Mouse (Mus musculus): ENCODE data around the gene Iqgap2. TPM values are rescaled to one million over a fixed set of nuclear protein-coding genes. Genes with fewer than 3 reads are reported as not detected.

Iqgap2 gene
- total RNA-seq, 2 experiments from 2014 or later = 10.2 to 11.5 TPM

- DNase-seq (ENCODE audit: low spot score in 2 of 2) = no peak
Measured at GRCm38 (mm10) chr13:95888170-95888569, 3.6 kb downstream of the Iqgap2 start.

- no peak for DNase-seq (ENCODE audit: low spot score in 2 of 2)
Measured at GRCm38 (mm10) chr13:95887375-95887774, 4.3 kb downstream of the Iqgap2 start.

- no peak for DNase-seq (ENCODE audit: low spot score in 2 of 2)
Measured at GRCm38 (mm10) chr13:95884455-95884854, 7.3 kb downstream of the Iqgap2 start.

GRCm38 (mm10) chr13:95882001-95882400, 9.7 kb downstream of the Iqgap2 start:
- no peak for DNase-seq (ENCODE audit: low spot score in 2 of 2)

- DNase-seq (ENCODE audit: low spot score in 2 of 2) = no peak
Measured at GRCm38 (mm10) chr13:95881427-95881826, 10.3 kb downstream of the Iqgap2 start.

GRCm38 (mm10) chr13:95880633-95881032, 11.1 kb downstream of the Iqgap2 start:
- DNase-seq (ENCODE audit: low spot score in 2 of 2) = no peak

GRCm38 (mm10) chr13:95871993-95872392, 19.7 kb downstream of the Iqgap2 start:
- no peak for DNase-seq (ENCODE audit: low spot score in 2 of 2)

GRCm38 (mm10) chr13:95870626-95871025, 21.1 kb downstream of the Iqgap2 start:
- no peak for DNase-seq (ENCODE audit: low spot score in 2 of 2)

- no peak for DNase-seq (ENCODE audit: low spot score in 2 of 2)
Measured at GRCm38 (mm10) chr13:95868896-95869540, 22.7 kb downstream of the Iqgap2 start.

GRCm38 (mm10) chr13:95862201-95862600, 29.5 kb downstream of the Iqgap2 start:
- no peak for DNase-seq (ENCODE audit: low spot score in 2 of 2)

GRCm38 (mm10) chr13:95859271-95859670, 32.5 kb downstream of the Iqgap2 start:
- DNase-seq (ENCODE audit: low spot score in 2 of 2) = no peak

GRCm38 (mm10) chr13:95858866-95859265, 32.9 kb downstream of the Iqgap2 start:
- DNase-seq (ENCODE audit: low spot score in 2 of 2) = no peak

- DNase-seq (ENCODE audit: low spot score in 2 of 2) = no peak
Measured at GRCm38 (mm10) chr13:95855537-95855936, 36.2 kb downstream of the Iqgap2 start.

- no peak for DNase-seq (ENCODE audit: low spot score in 2 of 2)
Measured at GRCm38 (mm10) chr13:95851611-95852010, 40.1 kb downstream of the Iqgap2 start.

GRCm38 (mm10) chr13:95850451-95850850, 41.3 kb downstream of the Iqgap2 start:
- DNase-seq (ENCODE audit: low spot score in 2 of 2) = no peak

GRCm38 (mm10) chr13:95849501-95850007, 42.2 kb downstream of the Iqgap2 start:
- no peak for DNase-seq (ENCODE audit: low spot score in 2 of 2)

GRCm38 (mm10) chr13:95846364-95846763, 45.4 kb downstream of the Iqgap2 start:
- DNase-seq (ENCODE audit: low spot score in 2 of 2) = no peak

GRCm38 (mm10) chr13:95844950-95845349, 46.8 kb downstream of the Iqgap2 start:
- DNase-seq (ENCODE audit: low spot score in 2 of 2) = no peak

- no peak for DNase-seq (ENCODE audit: low spot score in 2 of 2)
Measured at GRCm38 (mm10) chr13:95843411-95844026, 48.2 kb downstream of the Iqgap2 start.

- DNase-seq (ENCODE audit: low spot score in 2 of 2) = no peak
Measured at GRCm38 (mm10) chr13:95842803-95843202, 48.9 kb downstream of the Iqgap2 start.

- DNase-seq (ENCODE audit: low spot score in 2 of 2) = no peak
Measured at GRCm38 (mm10) chr13:95841946-95842345, 49.8 kb downstream of the Iqgap2 start.

- no peak for DNase-seq (ENCODE audit: low spot score in 2 of 2)
Measured at GRCm38 (mm10) chr13:95836944-95837343, 54.8 kb downstream of the Iqgap2 start.

- DNase-seq (ENCODE audit: low spot score in 2 of 2) = no peak
Measured at GRCm38 (mm10) chr13:95833473-95833872, 58.2 kb downstream of the Iqgap2 start.

All from gastrocnemius, postnatal 4 days (tissue).